Mouse (Mus musculus): Measurements from ENCODE around the gene Tnr. TPM values are rescaled to one million over a fixed set of nuclear protein-coding genes. Genes with fewer than 3 reads are reported as not detected.

The Tnr gene
- polyA plus RNA-seq, 1 experiment from 2014 or later = 2.0 TPM

- H3K4me2 ChIP-seq (replicated peaks) = no peak overlapping the region
- ATAC-seq (ENCODE audit: low FRiP score, low read depth) = no peak
- H3K4me3 ChIP-seq = no peak overlapping the region
- 46% methylated on average over 5 of the region's 5 CpGs for WGBS
- no peaks in the 10 kb centered on the region for H3K9me3 ChIP-seq
- H3K27me3 ChIP-seq (replicated peaks) = no peaks in the 10 kb centered on the region
- no peak overlapping the region for H3K9ac ChIP-seq
- H3K27ac ChIP-seq = no peak overlapping the region
- H3K4me1 ChIP-seq = no peaks in the 10 kb centered on the region
- H3K36me3 ChIP-seq = no peaks in the 10 kb centered on the region
These were observed 387.4 kb downstream of the Tnr start for GRCm38 (mm10) chr1:159911006-159911405.

GRCm38 (mm10) chr1:159914726-159915125 is 391.2 kb downstream of the Tnr start:
- Histone ChIP-seq H3K36me3 (no peaks in the 10 kb centered on the region), H3K4me2 (replicated peaks) (no peak overlapping the region), H3K4me1 (no peaks in the 10 kb centered on the region), H3K27ac (no peak overlapping the region), H3K9me3 (no peaks in the 10 kb centered on the region), H3K4me3 (no peak overlapping the region), H3K27me3 (replicated peaks) (no peaks in the 10 kb centered on the region), H3K9ac (no peak overlapping the region)
- no peak for ATAC-seq (ENCODE audit: low FRiP score, low read depth)

GRCm38 (mm10) chr1:159920571-159920970 is 397.0 kb downstream of the Tnr start:
- no peak overlapping the region for H3K27ac ChIP-seq
- H3K27me3 ChIP-seq (replicated peaks) = no peaks in the 10 kb centered on the region
- no peaks in the 10 kb centered on the region for H3K36me3 ChIP-seq
- no peak for ATAC-seq (ENCODE audit: low FRiP score, low read depth)
- 71% methylated on average over 2 of the region's 2 CpGs for WGBS
- no peaks in the 10 kb centered on the region for H3K4me1 ChIP-seq
- H3K4me2 ChIP-seq (replicated peaks) = no peak overlapping the region
- no peak overlapping the region for H3K4me3 ChIP-seq
- no peak overlapping the region for H3K9ac ChIP-seq
- H3K9me3 ChIP-seq = no peaks in the 10 kb centered on the region

- Histone ChIP-seq H3K27ac (no peak overlapping the region), H3K9me3 (no peaks in the 10 kb centered on the region), H3K27me3 (replicated peaks) (no peaks in the 10 kb centered on the region), H3K4me2 (replicated peaks) (no peak overlapping the region), H3K9ac (no peak overlapping the region), H3K4me1 (no peaks in the 10 kb centered on the region), H3K4me3 (no peak overlapping the region), H3K36me3 (no peaks in the 10 kb centered on the region)
- WGBS = 88% methylated on average over 7 of the region's 7 CpGs
- no peak for ATAC-seq (ENCODE audit: low FRiP score, low read depth)
These were observed 399.4 kb downstream of the Tnr start for GRCm38 (mm10) chr1:159923010-159923409.

GRCm38 (mm10) chr1:159924105-159924504 is 400.5 kb downstream of the Tnr start:
- Histone ChIP-seq H3K36me3 (no peaks in the 10 kb centered on the region), H3K27me3 (replicated peaks) (no peaks in the 10 kb centered on the region), H3K9me3 (no peaks in the 10 kb centered on the region), H3K4me2 (replicated peaks) (no peak overlapping the region), H3K4me3 (no peak overlapping the region), H3K4me1 (no peaks in the 10 kb centered on the region), H3K27ac (no peak overlapping the region), H3K9ac (no peak overlapping the region)
- WGBS = 94% methylated on average over 4 of the region's 4 CpGs
- ATAC-seq (ENCODE audit: low FRiP score, low read depth) = no peak

- no peak overlapping the region for H3K4me3 ChIP-seq
- no peak overlapping the region for H3K4me2 ChIP-seq (replicated peaks)
- no peak overlapping the region for H3K9ac ChIP-seq
- no peaks in the 10 kb centered on the region for H3K27me3 ChIP-seq (replicated peaks)
- H3K9me3 ChIP-seq = no peaks in the 10 kb centered on the region
- no peaks in the 10 kb centered on the region for H3K4me1 ChIP-seq
- no peak overlapping the region for H3K27ac ChIP-seq
- no peak for ATAC-seq (ENCODE audit: low FRiP score, low read depth)
- no peaks in the 10 kb centered on the region for H3K36me3 ChIP-seq
- 82% methylated on average over 5 of the region's 5 CpGs for WGBS
These were observed 401.1 kb downstream of the Tnr start for GRCm38 (mm10) chr1:159924684-159925083.

- 89% methylated on average over 9 of the region's 9 CpGs for WGBS
- H3K4me2 ChIP-seq (replicated peaks) = no peak overlapping the region
- H3K9me3 ChIP-seq = no peaks in the 10 kb centered on the region
- no peaks in the 10 kb centered on the region for H3K4me1 ChIP-seq
- no peak overlapping the region for H3K4me3 ChIP-seq
- H3K36me3 ChIP-seq = no peaks in the 10 kb centered on the region
- H3K27me3 ChIP-seq (replicated peaks) = no peaks in the 10 kb centered on the region
- no peak overlapping the region for H3K27ac ChIP-seq
- no peak for ATAC-seq (ENCODE audit: low FRiP score, low read depth)
- H3K9ac ChIP-seq = no peak overlapping the region
These were observed 405.2 kb downstream of the Tnr start for GRCm38 (mm10) chr1:159928681-159929335.

- Histone ChIP-seq H3K36me3 (no peaks in the 10 kb centered on the region), H3K9me3 (no peaks in the 10 kb centered on the region), H3K4me3 (no peak overlapping the region), H3K27me3 (replicated peaks) (no peaks in the 10 kb centered on the region), H3K27ac (no peak overlapping the region), H3K4me2 (replicated peaks) (no peak overlapping the region), H3K9ac (no peak overlapping the region), H3K4me1 (no peaks in the 10 kb centered on the region)
- no peak for ATAC-seq (ENCODE audit: low FRiP score, low read depth)
These were observed 408.5 kb downstream of the Tnr start for GRCm38 (mm10) chr1:159932092-159932491.

- ATAC-seq (ENCODE audit: low FRiP score, low read depth) = no peak
- Histone ChIP-seq H3K4me1 (no peaks in the 10 kb centered on the region), H3K4me3 (no peak overlapping the region), H3K9me3 (no peaks in the 10 kb centered on the region), H3K36me3 (no peaks in the 10 kb centered on the region), H3K9ac (no peak overlapping the region), H3K27ac (no peak overlapping the region), H3K4me2 (replicated peaks) (no peak overlapping the region), H3K27me3 (replicated peaks) (no peaks in the 10 kb centered on the region)
- WGBS = 60% methylated on average over 2 of the region's 2 CpGs
These were observed 409.0 kb downstream of the Tnr start for GRCm38 (mm10) chr1:159932598-159932997.

- H3K36me3 ChIP-seq = no peaks in the 10 kb centered on the region
- no peaks in the 10 kb centered on the region for H3K4me1 ChIP-seq
- WGBS = 88% methylated on average over 2 of the region's 2 CpGs
- no peaks in the 10 kb centered on the region for H3K27me3 ChIP-seq (replicated peaks)
- H3K27ac ChIP-seq = no peak overlapping the region
- no peak overlapping the region for H3K9ac ChIP-seq
- no peak for ATAC-seq (ENCODE audit: low FRiP score, low read depth)
- H3K9me3 ChIP-seq = no peaks in the 10 kb centered on the region
- no peak overlapping the region for H3K4me3 ChIP-seq
- no peak overlapping the region for H3K4me2 ChIP-seq (replicated peaks)
These were observed 414.9 kb downstream of the Tnr start for GRCm38 (mm10) chr1:159938449-159938848.

- ATAC-seq (ENCODE audit: low FRiP score, low read depth) = no peak
- 85% methylated on average over 3 of the region's 3 CpGs for WGBS
- H3K4me1 ChIP-seq = no peaks in the 10 kb centered on the region
- H3K4me2 ChIP-seq (replicated peaks) = no peak overlapping the region
- no peaks in the 10 kb centered on the region for H3K9me3 ChIP-seq
- no peak overlapping the region for H3K27ac ChIP-seq
- H3K27me3 ChIP-seq (replicated peaks) = no peaks in the 10 kb centered on the region
- H3K9ac ChIP-seq = no peak overlapping the region
- no peak overlapping the region for H3K4me3 ChIP-seq
- no peaks in the 10 kb centered on the region for H3K36me3 ChIP-seq
These were observed 415.8 kb downstream of the Tnr start for GRCm38 (mm10) chr1:159939335-159939734.

- WGBS = 35% methylated on average over 1 of the region's 1 CpGs
- no peaks in the 10 kb centered on the region for H3K4me1 ChIP-seq
- H3K9ac ChIP-seq = no peak overlapping the region
- H3K36me3 ChIP-seq = no peaks in the 10 kb centered on the region
- no peaks in the 10 kb centered on the region for H3K9me3 ChIP-seq
- H3K4me2 ChIP-seq (replicated peaks) = no peak overlapping the region
- no peak overlapping the region for H3K27ac ChIP-seq
- H3K27me3 ChIP-seq (replicated peaks) = no peaks in the 10 kb centered on the region
- H3K4me3 ChIP-seq = no peak overlapping the region
- ATAC-seq (ENCODE audit: low FRiP score, low read depth) = no peak
These were observed 430.0 kb downstream of the Tnr start for GRCm38 (mm10) chr1:159953526-159953925.

GRCm38 (mm10) chr1:159963351-159963750 is 439.8 kb downstream of the Tnr start:
- no peak overlapping the region for H3K9ac ChIP-seq
- H3K4me3 ChIP-seq = no peak overlapping the region
- no peaks in the 10 kb centered on the region for H3K9me3 ChIP-seq
- no peaks in the 10 kb centered on the region for H3K27me3 ChIP-seq (replicated peaks)
- no peak for ATAC-seq (ENCODE audit: low FRiP score, low read depth)
- no peak overlapping the region for H3K27ac ChIP-seq
- no peak overlapping the region for H3K4me2 ChIP-seq (replicated peaks)
- 81% methylated on average over 4 of the region's 4 CpGs for WGBS
- no peaks in the 10 kb centered on the region for H3K4me1 ChIP-seq
- no peaks in the 10 kb centered on the region for H3K36me3 ChIP-seq

Measured in neural tube, embryonic 12.5 days (tissue).